Mouse (Mus musculus) thymus, adult 2 months (tissue): ENCODE measurements around the gene Lingo1.

ENCODE experiments used
- CTCF ChIP-seq: fragments of 200-500 bp; IDR thresholded peaks from 2 replicates; pipeline ENCODE4 v1.5.1; 2012; ENCODE audit warnings: mild to moderate bottlenecking, control low read depth, low read length, moderate library complexity, borderline replicate concordance; ENCODE audit not compliant: control insufficient read depth, poor library complexity, insufficient read depth; ENCODE audit errors: extremely low read depth
- POLR2A ChIP-seq: fragments of 200-500 bp; IDR thresholded peaks from 2 replicates; pipeline ENCODE4 v1.6.1; 2012; ENCODE audit warnings: mild to moderate bottlenecking, low read length, control low read depth, moderate library complexity; ENCODE audit not compliant: control insufficient read depth, poor library complexity, insufficient read depth; ENCODE audit errors: extremely low read depth

GRCm38 (mm10) chr9:56701394-56701793 lies 94.9 kb downstream of the Lingo1 start:
- TF ChIP-seq POLR2A, result no peak
- TF ChIP-seq CTCF, result no peak
